Mouse (Mus musculus) lung, postnatal 0 days (tissue): Measurements from ENCODE around the gene Lst1. TPM values are rescaled to one million over a fixed set of nuclear protein-coding genes. Genes with fewer than 3 reads are reported as not detected.

Experiments
- ATAC-seq: fragments of 200-750 bp; cut with Nextera tagmentation; 2 replicates; pipeline ENCODE4 v1.8.0; 2017; ENCODE audit warnings: moderate library complexity
- DNase-seq: peaks from one replicate; pipeline ENCODE4 v3.0.0-alpha.2; 2016; ENCODE audit warnings: low spot score
- H3K27ac ChIP-seq: fragments of 300-500 bp; sonication (generic); 2 replicates; pipeline ENCODE4 v1.5.1; 2014; ENCODE audit warnings: antibody characterized with exemption, mild to moderate bottlenecking, low read length, mixed read lengths
- H3K27me3 ChIP-seq: fragments of 300-500 bp; sonication (generic); replicated peaks from 2 replicates; pipeline ENCODE4 v1.6.1; 2014; ENCODE audit warnings: low read length, mixed read lengths; ENCODE audit not compliant: insufficient read depth
- H3K36me3 ChIP-seq: fragments of 300-500 bp; sonication (generic); 2 replicates; pipeline ENCODE4 v1.6.1; 2014; ENCODE audit warnings: low read length, mixed read lengths; ENCODE audit not compliant: insufficient read depth
- H3K4me1 ChIP-seq: fragments of 300-500 bp; sonication (generic); 2 replicates; pipeline ENCODE4 v1.6.1; 2014; ENCODE audit warnings: antibody characterized with exemption, low read depth, low read length, mixed read lengths; ENCODE audit not compliant: insufficient read depth
- H3K4me2 ChIP-seq: fragments of 300-500 bp; sonication (generic); replicated peaks from 2 replicates; pipeline ENCODE4 v1.6.1; 2014; ENCODE audit warnings: low read depth, mild to moderate bottlenecking, low read length, moderate library complexity, mixed read lengths
- H3K4me3 ChIP-seq: fragments of 300-500 bp; sonication (generic); 2 replicates; pipeline ENCODE4 v1.5.1; 2014; ENCODE audit warnings: low read depth, low read length
- H3K9ac ChIP-seq: fragments of 300-500 bp; sonication (generic); replicated peaks from 2 replicates; pipeline ENCODE4 v1.6.1; 2014; ENCODE audit warnings: low read depth, mild to moderate bottlenecking
- H3K9me3 ChIP-seq: fragments of 300-500 bp; sonication (generic); 2 replicates; pipeline ENCODE4 v1.6.1; 2016; ENCODE audit warnings: low read length, mixed read lengths
- CTCF ChIP-seq: IDR thresholded peaks from 2 replicates; pipeline ENCODE4 v1.5.1; 2016; ENCODE audit warnings: antibody characterized with exemption, mild to moderate bottlenecking
- EP300 ChIP-seq: IDR thresholded peaks from 2 replicates; pipeline ENCODE4 v1.6.1; 2016; ENCODE audit warnings: antibody characterized with exemption, mild to moderate bottlenecking, control low read depth
- WGBS: fragments of 180-500 bp; shearing (Covaris S2); extraction: QIAGEN DNeasy Blood & Tissue Kit; methylation state at CpG from one replicate; pipeline ENCODE4 v1.1.7; 2014; 5-methylcytosine and 5-hydroxymethylcytosine counted together
- polyA plus RNA-seq: library from polyadenylated mRNA; unstranded; fragments of >200 nt; fragmentation: Nextera tagmentation; extraction: Ambion mirVana; gene quantifications from 2 replicates; pipeline ENCODE4 v1.2.1, GENCODE M21; 2015

Lst1 gene
- polyA plus RNA-seq, 1 experiment from 2014 or later, result 27.5 TPM

DNA sequence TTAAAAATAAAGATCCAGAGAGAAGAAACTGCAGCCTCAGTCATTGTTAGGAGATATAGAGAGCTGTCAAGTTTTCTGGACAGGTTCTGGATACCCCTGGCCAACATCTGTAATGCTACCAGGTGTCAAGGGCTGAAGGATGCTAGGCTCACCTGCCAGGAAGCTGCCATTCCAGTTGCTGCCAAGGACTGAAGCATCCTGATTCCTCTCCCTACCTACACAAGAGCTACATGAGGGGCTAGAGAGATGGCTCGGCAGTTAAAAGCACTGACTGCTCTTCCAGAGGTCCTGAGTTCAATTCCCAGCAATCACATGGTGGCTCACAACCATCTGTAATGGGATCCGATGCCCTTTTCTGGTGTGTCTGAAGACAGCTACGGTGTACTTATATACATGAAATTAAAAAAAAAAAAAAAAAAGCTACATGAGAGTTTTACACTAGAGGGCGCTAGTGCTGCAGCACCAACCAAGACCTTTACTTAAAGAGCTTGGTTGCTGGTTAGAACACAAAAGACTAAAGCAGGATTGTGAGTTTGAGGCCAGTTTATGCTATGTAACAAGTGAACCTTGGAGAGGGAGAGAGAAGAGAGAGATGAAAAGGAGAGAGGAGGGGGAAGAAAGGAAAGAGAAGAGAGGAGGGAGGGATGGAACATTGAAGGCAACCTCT is 19.6 kb downstream of the Lst1 start:
- Histone ChIP-seq H3K4me2 (no peak overlapping the region), H3K4me1 (peaks cover 7% of the 10 kb centered on the region; the same call in 1 of the 2 replicates), H3K9ac (no peak overlapping the region), H3K9me3 (no peaks in the 10 kb centered on the region), H3K4me3 (no peak overlapping the region), H3K27me3 (no peaks in the 10 kb centered on the region), H3K36me3 (no peaks in the 10 kb centered on the region), H3K27ac (no peak overlapping the region)
- 17% methylated on average over 4 of the region's 4 CpGs for WGBS
- no peak for ATAC-seq
- no peak for TF ChIP-seq EP300
- peak; percentile 76 for TF ChIP-seq CTCF
- DNase-seq, result peak; percentile 82

DNA sequence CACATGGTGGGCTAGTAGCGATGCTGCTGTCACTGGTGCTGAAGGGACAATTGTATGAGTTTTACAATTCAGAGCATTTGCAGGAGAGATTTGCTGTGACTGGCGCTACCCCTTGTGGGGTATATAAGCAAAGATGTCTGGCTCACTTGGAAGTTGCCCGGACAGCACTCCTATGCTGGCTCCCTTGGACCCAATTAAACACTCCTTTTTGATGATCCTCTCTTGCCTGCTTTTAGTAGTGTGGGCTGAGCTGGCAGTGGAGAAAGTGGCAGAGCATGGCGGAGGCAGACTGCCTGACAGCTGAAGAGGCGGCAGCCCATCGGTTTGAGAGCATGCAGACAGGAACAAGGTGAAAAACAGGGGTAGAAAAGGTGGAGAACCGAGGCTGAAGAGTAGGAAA is 20.4 kb downstream of the Lst1 start:
- no peak for DNase-seq
- 86% methylated on average over 7 of the region's 7 CpGs for WGBS
- H3K36me3 ChIP-seq, result no peaks in the 10 kb centered on the region
- no peak overlapping the region for H3K4me3 ChIP-seq
- TF ChIP-seq CTCF, result no peak
- no peak for TF ChIP-seq EP300
- H3K9me3 ChIP-seq, result no peaks in the 10 kb centered on the region
- H3K4me2 ChIP-seq, result no peak overlapping the region
- no peak for ATAC-seq
- H3K27ac ChIP-seq, result no peak overlapping the region
- no peak overlapping the region for H3K9ac ChIP-seq
- peaks cover 7% of the 10 kb centered on the region; the same call in 1 of the 2 replicates for H3K4me1 ChIP-seq
- H3K27me3 ChIP-seq, result no peaks in the 10 kb centered on the region

DNA sequence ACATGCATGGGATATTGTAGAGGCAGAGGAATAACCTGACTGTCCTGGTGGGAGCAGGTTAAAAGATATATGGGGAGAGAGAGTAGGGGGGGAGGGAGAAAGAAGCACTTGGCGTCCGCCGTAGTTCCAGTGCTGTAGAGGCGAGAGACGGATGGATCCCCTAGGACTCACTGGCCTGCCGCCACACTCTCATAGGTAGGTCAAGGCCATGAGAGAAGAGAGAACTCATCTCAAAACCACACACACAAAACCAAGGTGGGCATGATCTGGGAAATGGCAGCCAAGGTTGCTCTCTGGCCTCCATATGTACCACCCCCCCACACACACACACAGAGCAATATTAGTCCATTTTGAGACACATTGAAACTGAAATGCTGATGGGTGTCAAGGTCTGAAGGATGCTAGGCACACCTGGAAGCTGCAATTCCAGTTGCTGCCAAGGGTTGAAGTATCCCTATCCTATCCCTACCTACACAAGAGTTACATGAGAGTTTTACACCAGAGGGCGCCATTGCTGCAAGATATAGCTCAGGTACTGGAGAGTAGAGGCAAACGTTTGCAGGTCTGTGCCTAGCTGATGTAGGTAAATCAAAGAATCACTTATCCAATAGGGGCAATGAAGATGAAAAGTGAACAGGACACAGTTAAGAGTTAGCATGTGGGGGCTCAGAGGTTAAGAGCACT is 21.7 kb downstream of the Lst1 start:
- H3K27me3 ChIP-seq, result no peaks in the 10 kb centered on the region
- peak overlapping the region; percentile 96; the same call in 1 of the 2 replicates for H3K27ac ChIP-seq
- H3K4me3 ChIP-seq, result no peak overlapping the region
- peak; percentile 83 for TF ChIP-seq CTCF
- TF ChIP-seq EP300, result no peak
- no peaks in the 10 kb centered on the region for H3K9me3 ChIP-seq
- ATAC-seq (no peak), DNase-seq (peak; percentile 81)
- 69% methylated on average over 8 of the region's 8 CpGs for WGBS
- H3K4me2 ChIP-seq, result no peak overlapping the region
- 0 out of 2 replicates have a peak, but pooled peaks cover 5% of the 10 kb centered on the region for H3K36me3 ChIP-seq
- peaks cover 12% of the 10 kb centered on the region for H3K4me1 ChIP-seq
- H3K9ac ChIP-seq, result no peak overlapping the region

DNA sequence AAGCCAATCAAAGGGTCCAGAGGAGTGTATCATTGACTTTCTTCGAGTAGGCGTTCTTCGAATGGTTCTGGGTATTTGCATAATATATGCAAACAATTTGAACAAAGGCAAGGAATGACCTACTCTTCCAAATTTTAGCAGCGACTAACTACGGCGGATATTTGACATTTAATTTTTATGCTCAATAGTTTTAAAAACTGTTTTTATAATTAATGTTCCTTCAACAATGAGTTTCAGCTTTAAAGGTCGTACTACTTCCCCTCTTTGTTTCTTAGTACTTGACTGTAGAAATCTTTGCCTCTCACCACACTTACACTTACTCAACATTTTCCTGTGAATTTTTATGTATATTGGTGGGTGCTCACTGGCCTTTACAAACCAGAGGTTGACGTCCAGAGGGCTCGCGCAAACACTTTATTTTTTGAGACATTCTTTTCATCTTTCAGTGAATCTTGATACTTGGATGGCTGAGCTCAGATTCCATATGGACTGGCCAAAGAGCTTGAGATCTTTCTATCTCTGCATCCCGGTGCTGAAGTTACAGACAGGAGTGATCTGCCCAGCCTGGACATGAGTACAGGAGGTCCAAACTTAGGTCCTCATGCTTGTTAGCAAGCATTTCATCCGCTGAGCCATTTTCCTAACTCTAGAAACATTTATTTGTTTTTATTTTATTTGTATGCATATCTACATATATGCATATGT is 22.6 kb downstream of the Lst1 start:
- TF ChIP-seq EP300 (no peak; the same call in 1 of the 2 replicates), CTCF (no peak)
- Histone ChIP-seq H3K36me3 (peaks cover 12% of the 10 kb centered on the region), H3K4me2 (peak overlapping the region; percentile 46), H3K9ac (peak overlapping the region; percentile 34; the same call in 1 of the 2 replicates), H3K9me3 (no peaks in the 10 kb centered on the region), H3K4me1 (peaks cover 12% of the 10 kb centered on the region), H3K4me3 (peak overlapping the region; percentile 97), H3K27me3 (no peaks in the 10 kb centered on the region), H3K27ac (peak overlapping the region; percentile 96)
- ATAC-seq, result peak; percentile 82; the same call in 1 of the 2 replicates
- no peak for DNase-seq
- 14% methylated on average over 12 of the region's 12 CpGs for WGBS

DNA sequence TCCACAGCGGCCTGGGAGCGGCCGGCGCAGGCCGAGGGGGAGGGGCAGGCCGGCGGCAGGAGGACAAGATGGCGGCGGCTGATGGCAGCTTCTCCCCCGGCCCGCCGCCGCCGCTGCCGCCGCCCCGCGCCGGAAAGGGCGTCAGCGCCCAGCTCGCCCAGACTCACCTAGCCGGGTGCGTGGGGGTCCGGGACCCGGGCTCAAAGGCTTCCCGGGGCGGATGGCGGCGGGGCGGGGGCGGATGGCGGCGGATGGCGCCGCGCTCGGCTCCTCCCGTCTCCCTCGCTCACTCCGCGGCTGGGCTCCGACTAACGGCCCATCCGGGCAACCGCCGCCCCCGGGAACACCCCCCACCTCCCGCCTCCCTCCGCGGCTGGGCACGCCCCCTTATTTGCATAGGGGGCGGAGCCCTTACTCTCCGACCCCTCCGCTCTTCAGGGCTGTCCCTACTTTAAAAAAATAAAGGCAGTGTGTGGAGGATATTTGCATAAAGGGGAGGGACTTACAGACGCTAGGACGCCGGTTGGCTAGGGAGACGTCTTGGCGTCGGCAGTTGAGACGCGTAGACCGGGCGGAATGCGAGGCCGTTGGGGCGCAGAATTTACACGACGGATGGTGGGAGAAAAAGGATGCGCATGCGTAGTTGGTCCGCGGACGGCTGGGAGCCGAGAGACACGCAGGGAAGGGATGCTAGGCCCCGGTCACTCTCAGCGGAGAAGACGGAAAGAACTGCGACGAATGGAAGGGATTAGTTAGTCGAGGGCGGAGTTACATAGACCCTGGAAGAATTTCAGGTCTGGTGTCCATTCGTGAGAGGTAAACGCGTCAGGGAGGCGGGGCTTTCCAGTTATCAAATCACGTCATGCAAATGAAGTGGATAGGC is 23.4 kb downstream of the Lst1 start, which contains the start of gene Prrc2a:
Gene Prrc2a (minus strand): TSS at position 330 of the 883 bp plus-strand sequence.
- WGBS, result 1% methylated on average over 40 of the region's 89 CpGs
- Histone ChIP-seq H3K27me3 (no peaks in the 10 kb centered on the region), H3K4me1 (peaks cover 12% of the 10 kb centered on the region), H3K4me3 (peak within 1 kb of the TSS; percentile 97), H3K36me3 (peaks cover 20% of the 10 kb centered on the region), H3K4me2 (peak within 1 kb of the TSS; percentile 71), H3K9ac (peak within 1 kb of the TSS; percentile 99), H3K9me3 (no peaks in the 10 kb centered on the region), H3K27ac (peak within 1 kb of the TSS; percentile 97)
- ATAC-seq (peak; percentile 96), DNase-seq (peak; percentile 100)
- no peak for TF ChIP-seq EP300
- 0 out of 2 replicates have a peak, but pooled peaks have one; percentile 6 for TF ChIP-seq CTCF
